Mouse (Mus musculus) CH12.LX (cell line): Measurements from ENCODE around the gene Rpl21.

Experiments used
- CTCF ChIP-seq, 2 experiments: IDR thresholded peaks in 1 of 2; conservative IDR thresholded peaks in 1 of 2; 2 replicates each; pipeline ENCODE4 v1.5.1; 2011 to 2012; ENCODE audit warnings: low read depth in 2 of 2, low read length in 2 of 2, improper control_type of control experiment in 1 of 2, inconsistent platforms in 1 of 2, mild to moderate bottlenecking in 1 of 2, moderate library complexity in 1 of 2
- EP300 ChIP-seq: IDR thresholded peaks from 2 replicates; pipeline ENCODE4 v1.6.1; 2011; ENCODE audit warnings: low read length, improper control_type of control experiment
- ETS1 ChIP-seq: conservative IDR thresholded peaks from 2 replicates; pipeline ENCODE4 v1.6.1; 2012; ENCODE audit warnings: low read depth, mild to moderate bottlenecking, inconsistent platforms, low read length, improper control_type of control experiment, moderate library complexity
- JUN ChIP-seq: IDR thresholded peaks from 2 replicates; pipeline ENCODE4 v1.6.1; 2011; ENCODE audit warnings: low read depth, mild to moderate bottlenecking, low read length, improper control_type of control experiment, moderate library complexity; ENCODE audit not compliant: insufficient read depth
- MAFK ChIP-seq: IDR thresholded peaks from 2 replicates; pipeline ENCODE4 v1.6.1; 2011; ENCODE audit warnings: low read length, improper control_type of control experiment; ENCODE audit not compliant: insufficient replicate concordance
- NELFE ChIP-seq: IDR thresholded peaks from 2 replicates; pipeline ENCODE4 v1.6.1; 2011; ENCODE audit warnings: low read depth, low read length, improper control_type of control experiment
- POLR2A ChIP-seq: IDR thresholded peaks from 2 replicates; pipeline ENCODE4 v1.6.1; 2011; ENCODE audit warnings: low read depth, mild to moderate bottlenecking, improper control_type of control experiment, low read length
- RCOR1 ChIP-seq: conservative IDR thresholded peaks from 2 replicates; pipeline ENCODE4 v1.6.1; 2012; ENCODE audit warnings: low read depth, mild to moderate bottlenecking, inconsistent platforms, low read length, improper control_type of control experiment
- SMC3 ChIP-seq: IDR thresholded peaks from 2 replicates; pipeline ENCODE4 v1.6.1; 2011; ENCODE audit warnings: low read depth, low read length, improper control_type of control experiment
- TCF12 ChIP-seq: IDR thresholded peaks from 2 replicates; pipeline ENCODE4 v1.6.1; 2014; ENCODE audit warnings: low read depth, mild to moderate bottlenecking, inconsistent platforms, low read length, improper control_type of control experiment
- USF1 ChIP-seq: IDR thresholded peaks from 2 replicates; pipeline ENCODE4 v1.6.1; 2014; ENCODE audit warnings: low read depth, mild to moderate bottlenecking, inconsistent platforms, low read length, improper control_type of control experiment
- ZNF384 ChIP-seq: IDR thresholded peaks from 2 replicates; pipeline ENCODE4 v1.6.1; 2012; ENCODE audit warnings: low read depth, low read length, improper control_type of control experiment, inconsistent platforms

GRCm38 (mm10) chr5:146786123-146786522 lies 46.6 kb upstream of the Rpl21 start:
- TF ChIP-seq NELFE (no peak), EP300 (no peak), USF1 (no peak), ZNF384 (no peak), CTCF (conservative IDR thresholded peaks at IDR 0.05 in 1 of 2, IDR thresholded peaks at IDR 0.05 in 1 of 2; ENCODE audit: low read depth in 2 of 2, low read length in 2 of 2) (no peak), POLR2A (no peak), SMC3 (no peak), JUN (no peak), RCOR1 (no peak), MAFK (no peak), TCF12 (no peak), ETS1 (no peak)
